Mouse (Mus musculus) left cerebral cortex, postnatal 10 days (tissue): ENCODE data around the gene Slc1a2. TPM values are rescaled to one million over a fixed set of nuclear protein-coding genes. Genes with fewer than 3 reads are reported as not detected.
A peak's percentile ranks its signal among the peaks of the same experiment; 100 is the strongest.

Experiments
- DNase-seq, 2 experiments: peaks; one replicate each; pipeline ENCODE4 v3.0.0; 2021 to 2022; ENCODE audit warnings: low spot score in 2 of 2, mixed read lengths in 1 of 2; ENCODE audit errors: extremely low spot score in 1 of 2
- intact Hi-C: fragments of 180-260 bp; cut with DNase I; formaldehyde crosslinking; loops from one replicate; pipeline ENCODE4 v1.15.1; 2025
- total RNA-seq, 2 experiments: library from RNA; stranded (reverse); gene quantifications; 2 replicates each; pipeline ENCODE4 v1.2.3; 2021

Slc1a2 gene
- total RNA-seq, 2 experiments from 2014 or later: 1,314 to 1,339 TPM

DNA sequence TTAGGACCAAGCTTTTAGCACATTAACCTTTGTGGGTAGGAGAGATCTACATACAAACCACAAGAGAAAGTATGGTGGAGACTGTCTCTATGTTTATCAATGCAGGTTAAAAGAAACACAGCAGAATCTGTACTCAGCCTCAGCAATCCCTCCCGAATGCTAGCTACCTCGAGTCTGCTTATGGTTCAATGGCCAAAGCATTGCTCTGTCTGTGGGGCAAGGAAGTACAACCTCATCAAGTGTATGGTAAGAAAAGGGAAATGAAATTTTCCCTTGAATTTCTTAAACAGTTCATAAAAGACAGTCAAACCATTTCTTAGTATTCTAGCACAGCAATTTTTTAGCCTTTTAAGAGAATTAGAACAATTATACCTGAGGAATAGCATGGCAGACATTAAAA lies 133.2 kb downstream of the Slc1a2 start:
- no peak for DNase-seq
- intact Hi-C loops: no loop called here

DNA sequence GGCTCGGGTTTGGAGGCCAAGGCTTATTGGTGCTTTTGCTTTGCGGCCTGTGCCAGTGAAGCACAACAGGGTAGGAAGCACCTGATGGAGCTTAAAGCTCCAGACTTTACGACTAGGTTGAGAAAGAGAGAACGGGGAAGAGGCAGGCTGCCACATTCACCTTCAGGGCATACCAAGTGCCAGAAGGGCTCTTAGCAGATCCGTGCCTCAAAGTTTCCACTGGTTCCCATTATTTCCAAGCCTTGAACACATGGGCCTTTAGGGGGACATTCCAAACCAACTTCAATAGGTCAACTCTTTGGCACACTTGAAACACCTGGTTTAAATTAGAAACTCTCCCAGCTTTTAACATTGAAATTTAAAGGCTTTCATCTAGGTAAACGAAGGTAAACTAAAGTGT lies 134.3 kb downstream of the Slc1a2 start:
- DNase-seq: no peak
- intact Hi-C loops: no loop called here

DNA sequence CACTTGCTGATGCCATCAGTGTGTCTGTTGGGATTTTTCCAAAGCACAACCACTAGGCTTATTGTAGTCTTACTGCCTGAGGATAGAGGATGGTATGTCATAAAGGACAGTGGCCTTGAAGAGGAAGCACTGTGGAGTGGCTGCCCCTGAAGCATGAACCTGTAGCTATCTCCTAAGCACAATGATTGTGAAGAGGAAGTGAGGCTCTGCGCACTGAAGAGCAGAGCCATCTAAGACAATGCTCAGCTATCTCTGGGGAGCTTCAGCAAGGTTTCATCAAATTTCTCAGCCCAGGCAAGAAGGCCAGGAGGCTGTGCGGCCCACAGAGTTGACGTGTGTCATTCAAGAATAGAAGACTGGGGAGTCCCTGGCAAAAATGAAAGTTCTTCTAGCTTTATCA lies 136.6 kb downstream of the Slc1a2 start:
- DNase-seq: no peak
- intact Hi-C loops: no loop called here

DNA sequence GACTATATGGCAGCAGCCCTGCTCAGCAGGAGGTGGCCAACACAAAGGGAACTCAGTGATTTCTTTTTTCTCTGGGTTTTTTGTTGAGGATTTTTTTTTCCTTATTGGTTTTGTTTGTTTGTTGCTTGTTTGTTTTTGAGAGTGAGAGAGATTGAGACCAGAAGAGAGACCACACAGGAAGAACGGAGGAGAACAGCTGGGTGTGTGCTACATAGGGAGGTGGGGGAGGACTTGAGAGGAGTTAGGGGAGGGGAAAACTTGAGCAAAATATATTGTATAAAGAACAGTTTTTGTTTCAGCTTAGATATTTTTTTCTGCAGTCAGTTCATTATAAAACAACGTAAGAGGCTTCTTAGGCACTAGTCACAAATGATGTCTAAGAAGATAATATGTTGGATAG lies 139.7 kb downstream of the Slc1a2 start:
- no peak for DNase-seq
- intact Hi-C loops: no loop called here

DNA sequence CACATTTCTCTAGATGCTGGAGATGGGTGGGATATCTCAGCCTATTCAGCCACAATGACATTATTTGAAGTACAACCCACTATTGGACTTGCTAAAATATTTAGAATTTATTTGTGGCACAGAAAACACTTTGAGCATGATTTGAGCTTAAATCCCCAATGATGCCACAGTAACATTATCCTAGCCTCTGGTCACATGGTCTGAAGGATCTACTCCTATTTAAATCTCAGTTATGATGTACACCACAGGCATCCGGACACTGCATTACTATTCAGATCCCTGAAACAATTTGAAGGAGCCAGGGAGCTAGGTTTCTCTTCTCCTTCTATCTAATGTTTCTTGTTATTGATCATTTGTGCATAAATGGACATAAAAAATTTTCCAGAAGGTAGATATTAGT lies 143.4 kb downstream of the Slc1a2 start:
- intact Hi-C loops: loop anchor here (10.0 kb wide), 1 partner anchor 213 kb away; no protein-coding TSS in a partner anchor
- DNase-seq: no peak

DNA sequence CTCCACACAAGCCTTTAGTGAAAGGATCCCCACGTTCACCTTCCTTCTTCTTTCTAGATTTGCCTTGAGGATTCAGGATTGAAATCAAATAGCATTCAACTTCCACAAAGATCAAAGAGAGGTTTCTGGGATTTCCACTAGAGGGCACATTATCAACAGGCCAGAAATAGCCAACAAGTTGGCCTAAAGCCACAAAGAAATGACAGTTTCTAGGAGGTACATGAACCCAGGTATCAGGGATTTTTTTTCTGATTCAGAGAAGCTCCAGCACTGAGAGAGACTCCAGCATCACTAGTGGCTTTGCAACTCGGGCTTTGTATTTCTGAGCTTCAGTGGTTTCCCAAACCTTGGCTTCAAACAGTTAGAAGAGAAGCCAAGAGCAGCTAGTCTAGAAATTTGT lies 145.7 kb downstream of the Slc1a2 start:
- intact Hi-C loops: loop anchor here (10.0 kb wide), 1 partner anchor 211 kb away; no protein-coding TSS in a partner anchor
- DNase-seq: no peak

DNA sequence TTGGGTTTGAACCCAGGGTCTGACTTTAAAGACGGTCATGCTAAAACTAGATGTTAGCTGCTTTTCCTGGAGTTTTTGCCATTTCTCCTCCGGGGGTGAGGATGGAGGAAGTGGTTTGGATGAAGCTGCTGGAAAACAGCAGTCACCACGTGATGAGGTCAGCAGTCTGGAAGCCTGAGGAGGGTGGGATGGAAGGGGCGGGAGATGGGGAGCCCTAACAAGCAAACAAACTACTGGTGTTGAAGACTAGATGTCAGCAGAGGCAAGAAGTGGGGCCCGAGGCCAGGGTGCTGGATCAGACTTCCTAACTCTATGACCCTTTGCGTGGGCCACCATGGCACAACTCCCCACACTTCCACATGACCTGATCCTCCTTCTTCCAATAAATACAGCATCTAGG lies 146.8 kb downstream of the Slc1a2 start:
- intact Hi-C loops: loop anchor here (10.0 kb wide), 1 partner anchor 210 kb away; no protein-coding TSS in a partner anchor
- no peak for DNase-seq

DNA sequence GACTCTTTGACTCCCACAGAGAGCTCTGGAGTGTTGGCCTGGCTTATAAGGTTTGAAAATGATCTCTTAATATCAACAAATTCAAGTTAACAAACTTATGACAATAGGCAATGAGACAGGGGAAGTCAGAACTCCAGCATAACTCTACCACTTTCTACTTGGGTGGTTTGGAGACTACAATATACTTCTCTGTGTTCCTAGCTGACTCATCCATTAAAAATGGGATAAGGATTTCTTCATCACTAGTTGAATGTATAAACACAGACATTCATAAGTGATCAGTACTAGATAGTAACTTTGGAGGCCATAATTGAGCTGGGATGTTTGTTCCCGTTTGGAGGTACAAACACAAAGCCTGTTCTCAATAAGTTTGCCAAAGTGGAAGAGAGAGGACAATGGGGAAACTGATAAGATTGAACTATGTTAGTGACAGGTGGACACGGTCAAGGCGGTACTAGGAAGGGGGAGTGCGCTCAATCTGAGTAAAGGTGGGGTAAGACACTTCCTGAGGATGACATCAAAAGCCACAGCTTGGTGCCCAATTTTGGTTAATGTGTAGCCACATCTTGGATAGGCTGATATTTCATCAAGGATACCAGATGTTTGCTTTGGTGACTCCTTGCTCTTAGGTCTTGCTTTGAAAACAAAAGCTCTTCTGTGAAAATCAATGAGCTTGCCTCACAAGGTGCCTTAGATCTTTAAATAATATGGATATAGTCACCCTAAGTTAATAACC lies 147.5 kb downstream of the Slc1a2 start:
- no peak for DNase-seq
- intact Hi-C loops: loop anchor here (10.0 kb wide), 1 partner anchor 209 kb away; no protein-coding TSS in a partner anchor

DNA sequence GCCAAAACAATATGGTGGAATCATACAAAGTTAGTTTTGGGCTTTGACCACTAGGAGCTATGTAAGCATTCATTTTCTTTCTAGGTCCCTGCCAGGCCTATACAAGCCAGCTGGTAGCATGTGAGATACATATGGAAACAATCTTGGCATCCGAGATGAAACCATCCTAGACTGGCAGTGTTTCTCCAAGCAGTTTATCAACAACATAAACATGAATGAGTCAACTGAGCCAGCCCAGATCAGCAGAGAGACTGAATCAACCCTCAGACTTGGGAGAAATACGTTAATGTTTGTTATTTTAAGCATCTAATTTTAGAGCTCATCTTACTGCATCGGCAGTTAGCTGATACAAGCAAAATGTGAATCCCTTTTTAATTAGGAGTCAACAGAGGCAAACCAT lies 149.2 kb downstream of the Slc1a2 start:
- no peak for DNase-seq
- intact Hi-C loops: loop anchor here (10.0 kb wide), 1 partner anchor 207 kb away; no protein-coding TSS in a partner anchor

DNA sequence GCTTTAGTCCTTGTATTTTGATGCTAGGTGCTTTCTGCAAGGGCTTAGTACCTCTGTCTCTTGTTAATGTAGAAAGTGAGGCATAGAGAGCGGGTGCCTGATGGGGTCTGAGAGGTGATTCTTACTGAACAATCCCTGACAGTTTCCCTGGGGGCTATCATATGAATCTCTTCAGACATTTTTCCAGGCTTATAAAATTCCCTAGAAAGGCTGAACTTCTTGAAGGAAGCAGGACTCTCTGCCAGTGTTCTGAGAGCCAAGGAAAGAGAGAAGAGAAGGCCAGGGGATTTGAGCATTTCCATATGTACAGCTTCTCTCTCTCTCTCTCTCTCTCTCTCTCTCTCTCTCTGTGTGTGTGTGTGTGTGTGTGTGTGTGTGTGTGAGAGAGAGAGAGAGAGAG lies 151.0 kb downstream of the Slc1a2 start:
- no peak for DNase-seq
- intact Hi-C loops: loop anchor here (10.0 kb wide), 1 partner anchor 205 kb away; no protein-coding TSS in a partner anchor

DNA sequence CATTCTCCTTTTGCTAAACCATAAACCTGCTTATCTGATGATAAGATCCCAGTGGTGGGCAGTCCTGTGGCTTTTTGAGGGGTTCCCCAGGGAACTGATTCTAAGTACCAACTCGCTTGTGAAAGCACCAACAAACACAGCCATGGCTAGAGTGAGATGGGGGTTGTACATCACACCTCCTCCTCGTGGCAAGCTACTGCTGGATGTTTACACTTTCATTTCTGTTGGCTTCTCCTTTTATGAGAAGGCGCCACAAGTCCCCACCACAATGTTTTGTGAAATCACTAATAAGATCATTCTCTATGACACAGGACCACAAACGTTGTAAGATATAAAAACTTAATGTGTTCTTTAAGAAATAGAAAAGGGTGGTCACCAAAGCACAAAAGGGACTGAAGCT lies 154.3 kb downstream of the Slc1a2 start:
- intact Hi-C loops: loop anchor here (10.0 kb wide), 1 partner anchor 532 kb away; no protein-coding TSS in a partner anchor
- DNase-seq: no peak

DNA sequence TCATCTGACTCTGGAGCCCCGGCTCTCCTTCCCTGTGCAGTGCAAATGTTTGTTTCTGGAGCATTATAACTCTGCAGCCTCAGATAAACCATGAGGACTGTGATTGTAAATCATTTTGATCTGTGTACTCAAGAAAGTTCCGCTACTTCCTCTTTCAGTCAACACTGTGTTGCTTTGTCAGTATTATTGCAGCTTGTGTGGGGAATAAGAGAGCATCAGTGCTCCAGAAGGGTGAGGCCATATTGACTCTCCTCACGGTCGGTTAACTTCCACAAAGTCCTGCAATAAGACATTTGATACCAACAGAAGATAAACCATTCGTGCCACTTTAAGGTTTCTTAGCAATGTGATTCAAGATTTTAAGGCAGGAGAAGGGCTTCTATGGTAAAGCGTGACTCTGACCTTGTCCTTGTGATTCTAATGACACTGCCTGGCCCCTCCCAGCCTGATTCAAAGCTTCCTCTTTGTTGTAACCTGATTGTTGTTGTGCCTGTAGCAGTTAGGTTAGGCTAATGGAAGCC lies 156.9 kb downstream of the Slc1a2 start:
- intact Hi-C loops: loop anchor here (10.0 kb wide), 1 partner anchor 529 kb away; no protein-coding TSS in a partner anchor
- no peak for DNase-seq

DNA sequence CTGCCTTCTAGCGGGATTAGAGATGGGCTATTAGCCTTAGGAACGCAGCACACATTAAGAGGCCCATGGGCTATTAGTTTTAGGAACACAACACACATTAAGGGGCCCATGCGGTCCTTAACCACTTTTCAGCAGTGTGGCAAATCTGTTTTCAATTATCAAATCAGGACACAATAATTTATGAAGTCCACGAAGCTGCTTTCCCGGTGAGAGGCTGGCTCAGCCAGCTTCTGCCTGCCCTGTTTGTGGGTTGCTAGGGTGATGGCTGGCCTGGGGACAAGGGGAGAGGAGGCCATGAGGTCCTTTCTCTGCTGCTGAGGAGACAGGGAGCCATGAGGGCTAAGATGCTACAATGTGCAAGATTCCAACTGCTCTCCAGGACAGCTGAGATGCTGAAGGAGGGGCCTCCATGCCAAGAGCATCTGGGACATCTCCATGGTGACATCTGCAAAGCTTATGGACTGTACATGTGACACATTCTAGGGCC lies 161.8 kb downstream of the Slc1a2 start:
- intact Hi-C loops: no loop called here
- peak in 1 of 2 experiments; percentile 20 for DNase-seq

DNA sequence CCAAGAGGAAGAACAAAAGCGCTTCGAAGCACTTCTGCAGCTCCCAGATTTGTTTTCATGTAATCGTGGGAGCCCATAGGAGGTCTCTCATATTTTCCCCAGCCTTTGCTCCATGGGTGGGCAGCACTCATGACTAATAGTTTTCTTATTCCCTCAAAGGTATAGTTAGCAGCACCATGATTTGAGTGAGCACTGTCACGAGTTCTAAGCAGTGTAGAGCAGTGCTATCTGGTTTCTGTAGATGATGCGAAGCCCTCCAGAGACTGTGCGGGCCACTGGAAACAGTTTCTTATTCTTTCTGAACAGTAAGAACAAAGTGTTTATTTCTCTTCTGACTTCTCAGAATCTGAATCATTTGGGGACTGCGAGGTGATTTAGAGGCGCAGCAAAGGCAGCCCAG lies 162.3 kb downstream of the Slc1a2 start:
- DNase-seq: no peak
- intact Hi-C loops: no loop called here

DNA sequence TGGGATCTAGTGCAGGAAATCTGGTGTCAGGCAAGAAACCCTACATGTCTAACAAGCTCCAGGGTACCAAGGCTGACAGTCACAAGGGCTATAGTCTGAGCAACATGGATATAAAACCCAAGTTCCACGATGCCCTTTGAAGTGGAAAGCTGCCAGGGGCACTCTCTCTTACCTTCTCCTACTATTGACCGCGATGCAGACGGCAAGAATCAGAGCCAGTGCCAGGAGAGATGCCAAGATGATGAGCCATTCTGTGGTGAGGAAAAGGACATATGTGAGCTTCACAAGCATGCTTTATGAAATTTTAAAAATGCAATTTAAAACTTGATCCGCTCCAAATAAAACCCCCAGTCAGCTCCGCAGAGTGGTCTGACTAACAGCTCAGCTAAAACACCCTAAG lies 163.6 kb downstream of the Slc1a2 start:
- DNase-seq: peak; percentile 20 to 30
- intact Hi-C loops: no loop called here

DNA sequence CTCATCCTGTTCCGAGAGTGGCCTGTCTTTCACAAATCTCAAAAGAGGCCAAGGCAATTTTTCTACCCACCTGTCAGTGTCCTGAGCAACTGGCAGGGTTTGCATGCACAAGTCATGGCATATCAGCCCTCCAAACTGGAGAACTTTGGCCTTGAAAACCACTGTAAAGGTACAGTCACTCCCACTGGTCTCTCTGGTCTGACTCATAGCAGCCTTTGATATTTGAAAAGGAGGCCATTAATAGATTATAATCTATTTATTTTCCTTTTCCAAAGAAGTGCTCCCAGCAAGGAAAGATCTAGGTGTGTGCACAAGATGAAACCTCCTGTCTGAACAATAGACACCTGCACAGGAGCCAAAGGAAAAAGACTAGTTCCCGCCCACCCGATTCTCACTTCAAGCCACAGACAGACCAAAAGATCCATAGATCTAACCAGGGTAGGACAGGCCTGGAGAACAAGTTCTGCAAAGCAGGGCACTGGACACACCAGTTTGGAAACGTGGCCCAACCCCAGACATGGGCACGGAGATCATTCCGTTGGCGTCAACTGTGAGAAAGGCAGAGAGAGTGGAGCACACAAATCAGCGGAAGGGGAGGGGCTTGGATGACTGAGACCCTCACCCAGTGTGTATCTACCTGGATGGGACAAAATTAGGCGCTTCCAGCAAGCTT lies 167.6 kb downstream of the Slc1a2 start:
- intact Hi-C loops: no loop called here
- no peak for DNase-seq

DNA sequence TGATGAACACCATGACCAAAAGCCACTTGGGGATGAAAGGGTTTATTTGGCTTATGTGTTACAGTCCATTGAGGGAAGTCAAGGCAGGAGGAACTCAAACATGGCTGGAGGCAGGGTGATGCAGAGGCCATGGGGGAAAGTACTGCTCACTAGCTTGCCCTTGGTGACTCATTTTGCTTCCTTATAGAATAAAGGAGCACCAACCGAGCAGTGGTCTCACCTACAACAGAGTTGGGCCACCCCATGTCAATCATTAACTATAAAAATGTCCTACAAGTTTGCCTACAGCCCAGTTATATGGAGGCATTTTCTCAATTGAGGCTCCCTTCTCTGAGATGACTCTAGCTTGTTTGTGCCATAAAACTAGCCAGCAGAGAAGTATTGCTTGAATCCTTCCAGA lies 169.4 kb downstream of the Slc1a2 start:
- intact Hi-C loops: no loop called here
- no peak for DNase-seq

DNA sequence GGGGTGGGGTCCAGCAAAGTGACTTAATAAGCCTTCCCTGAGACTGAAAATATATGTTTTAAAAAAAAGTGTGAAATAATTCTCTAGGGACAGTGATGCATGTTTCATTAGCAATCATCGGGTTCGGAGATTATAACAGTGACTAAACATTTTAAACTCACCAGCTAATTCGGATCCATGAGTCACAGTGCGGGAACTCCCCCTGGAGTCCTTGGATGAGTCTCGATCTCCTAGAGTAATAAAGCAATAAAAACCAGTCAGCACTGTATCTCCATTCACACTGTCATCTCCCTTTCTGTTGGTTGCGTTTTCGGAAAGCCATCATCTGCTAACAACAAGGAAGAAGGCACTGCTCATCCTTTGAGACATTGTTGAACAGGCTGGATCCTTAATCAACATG lies 169.9 kb downstream of the Slc1a2 start:
- intact Hi-C loops: no loop called here
- no peak for DNase-seq

DNA sequence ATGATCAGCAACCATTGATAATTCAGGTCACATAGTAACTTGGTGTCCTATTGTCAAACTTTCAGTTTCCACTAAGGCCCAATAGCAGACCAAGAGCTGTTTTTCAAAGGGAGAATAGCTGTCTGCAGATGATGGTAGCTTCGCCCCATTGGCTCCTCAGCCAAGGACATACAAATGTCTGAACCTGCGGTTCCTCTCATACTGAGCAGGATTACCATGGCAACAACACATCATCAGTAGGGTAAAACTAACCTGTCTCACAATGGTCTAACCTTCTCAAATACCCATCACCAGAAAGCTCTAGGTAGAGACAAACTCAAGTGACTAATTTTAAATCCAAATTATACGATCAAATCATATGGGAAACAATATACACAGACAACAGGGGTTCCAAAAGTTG lies 170.7 kb downstream of the Slc1a2 start:
- intact Hi-C loops: no loop called here
- DNase-seq: peak; percentile 56 to 77

DNA sequence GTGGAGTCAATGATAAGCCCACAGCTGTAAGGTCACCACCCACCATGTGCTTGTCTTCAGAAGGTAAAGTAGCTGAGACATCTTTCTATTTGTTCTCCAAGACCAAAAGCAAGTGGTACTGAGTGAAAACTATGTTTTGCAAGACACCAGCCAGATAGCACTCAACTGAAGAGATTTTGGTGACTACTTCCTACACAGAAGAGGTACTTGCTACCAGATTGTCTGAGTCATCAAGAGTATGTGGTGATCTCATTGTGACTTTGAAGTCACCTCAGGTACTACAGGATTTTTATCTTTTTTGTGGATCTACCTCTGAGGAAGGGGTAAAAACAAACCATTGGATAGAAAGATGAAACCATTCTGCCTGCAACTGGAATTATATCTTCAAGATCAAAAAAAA lies 173.1 kb downstream of the Slc1a2 start:
- no peak for DNase-seq
- intact Hi-C loops: no loop called here
